In the genomic region with DNA sequence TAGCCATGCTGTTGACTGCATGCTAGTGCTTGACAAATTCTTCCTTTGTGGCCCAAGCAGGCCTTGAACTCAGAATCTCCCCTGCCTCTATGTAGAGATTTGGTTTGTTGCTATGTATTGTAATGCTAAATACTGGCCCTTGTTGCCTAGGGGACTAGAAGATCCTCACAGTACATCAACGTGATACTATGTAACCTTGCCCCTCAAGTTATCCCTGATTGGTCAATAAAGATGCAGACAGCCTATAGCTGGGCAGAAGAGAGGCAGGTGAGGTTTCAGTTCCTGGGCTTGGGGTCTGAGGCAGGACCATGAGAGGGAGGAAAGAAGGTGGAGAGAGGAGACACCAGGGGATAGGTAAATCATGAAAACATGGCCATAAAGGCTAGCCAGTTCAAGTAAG, we compare ENCODE assay signal across 17 mouse cellular contexts. TPM values are rescaled to one million over a fixed set of nuclear protein-coding genes. Genes with fewer than 3 reads are reported as not detected.
A peak's percentile ranks its signal among the peaks of the same experiment; 100 is the strongest.
DNase-seq lines count a peak whose midpoint lies in the region; ATAC-seq and TF ChIP-seq lines count a peak whose summit lies in the region.
"Had no signal": no experiment of that assay in that cellular context is flagged by ENCODE, and none has a peak within 500 bp of the region (broad histone marks: within the 10 kb centered on the region; RNA-seq: fewer than 3 reads in every experiment).

No protein-coding gene starts in this region.

- H3K9ac ChIP-seq in forebrain, postnatal 0 days, result no peak overlapping the region
- no peak overlapping the region for H3K9ac ChIP-seq in liver, embryonic 12.5 days
- H3K9ac ChIP-seq in ES-Bruce4 (ENCODE audit: low read depth, poor library complexity, severe bottlenecking), result no peak overlapping the region
- H3K9ac ChIP-seq in lung, postnatal 0 days (replicated peaks; ENCODE audit: low read depth), result no peak overlapping the region

- WGBS in forebrain, postnatal 0 days, result 11% methylated on average over 1 of the region's 1 CpGs
- 15% methylated on average over 1 of the region's 1 CpGs for WGBS in forebrain, embryonic 10.5 days
- WGBS in liver, embryonic 12.5 days (ENCODE audit: insufficient replicate concordance), result 35% methylated on average over 1 of the region's 1 CpGs
- 42% methylated on average over 1 of the region's 1 CpGs for whole genome bisulfite sequencing in lung, postnatal 0 days

- H3K4me2 ChIP-seq in forebrain, postnatal 0 days (ENCODE audit: low read depth), result no peak overlapping the region
- H3K4me2 ChIP-seq in liver, embryonic 12.5 days, result 0 out of 2 replicates have a peak overlapping the region, but pooled peaks have one; percentile 99
- no peak overlapping the region for H3K4me2 ChIP-seq in lung, postnatal 0 days (replicated peaks; ENCODE audit: low read depth, low read length)

- no peak for TF ChIP-seq CTCF in forebrain, postnatal 0 days (IDR thresholded peaks at IDR 0.05; ENCODE audit: low read depth)
- TF ChIP-seq CTCF in ES-Bruce4 (IDR thresholded peaks at IDR 0.05; ENCODE audit: low read depth, low read length), result no peak
- no peak for TF ChIP-seq CTCF in lung, postnatal 0 days (IDR thresholded peaks at IDR 0.05)

- H3K27me3 ChIP-seq in forebrain, postnatal 0 days (ENCODE audit: insufficient read depth, low read length), result no peaks in the 10 kb centered on the region
- H3K27me3 ChIP-seq in forebrain, embryonic 10.5 days (ENCODE audit: poor library complexity, severe bottlenecking), result no peaks in the 10 kb centered on the region
- no peaks in the 10 kb centered on the region for H3K27me3 ChIP-seq in liver, embryonic 12.5 days (replicated peaks)
- H3K27me3 ChIP-seq in ES-Bruce4 (ENCODE audit: control insufficient read depth, insufficient read depth, low read length, poor library complexity, severe bottlenecking), result no peaks in the 10 kb centered on the region
- H3K27me3 ChIP-seq in lung, postnatal 0 days (replicated peaks; ENCODE audit: insufficient read depth, low read length), result no peaks in the 10 kb centered on the region
- H3K27me3 ChIP-seq: lung, embryonic 15.5 days; midbrain, embryonic 12.5 days had no signal

- no peak for TF ChIP-seq POLR2A in ES-Bruce4 (IDR thresholded peaks at IDR 0.05; ENCODE audit: insufficient read depth, low read length)

- H3K4me3 ChIP-seq in forebrain, postnatal 0 days (ENCODE audit: low read depth, low read length), result no peak overlapping the region
- no peak overlapping the region for H3K4me3 ChIP-seq in forebrain, embryonic 10.5 days
- H3K4me3 ChIP-seq in liver, embryonic 12.5 days, result no peak overlapping the region
- no peak overlapping the region for H3K4me3 ChIP-seq in ES-Bruce4 (ENCODE audit: low read depth, low read length)
- no peak overlapping the region for H3K4me3 ChIP-seq in lung, postnatal 0 days (ENCODE audit: low read depth, low read length)

- peaks cover 17% of the 10 kb centered on the region; the same call in 1 of the 2 replicates for H3K4me1 ChIP-seq in forebrain, postnatal 0 days (ENCODE audit: insufficient read depth)
- H3K4me1 ChIP-seq in forebrain, embryonic 10.5 days, result peaks cover 46% of the 10 kb centered on the region
- H3K4me1 ChIP-seq in liver, embryonic 12.5 days, result peaks cover 44% of the 10 kb centered on the region
- H3K4me1 ChIP-seq in ES-Bruce4 (ENCODE audit: control insufficient read depth, insufficient read depth, low read length), result peaks cover 2% of the 10 kb centered on the region
- H3K4me1 ChIP-seq in lung, postnatal 0 days (ENCODE audit: insufficient read depth, low read depth, low read length), result peaks cover 4% of the 10 kb centered on the region; the same call in 1 of the 2 replicates

- H3K27ac ChIP-seq in forebrain, postnatal 0 days (ENCODE audit: low read depth, low read length), result 0 out of 2 replicates have a peak overlapping the region, but pooled peaks have one; percentile 99
- no peak overlapping the region for H3K27ac ChIP-seq in forebrain, embryonic 10.5 days
- H3K27ac ChIP-seq in liver, embryonic 12.5 days, result no peak overlapping the region
- peak overlapping the region; percentile 69; the same call in 1 of the 2 replicates for H3K27ac ChIP-seq in ES-Bruce4 (ENCODE audit: insufficient read depth, low read length)
- H3K27ac ChIP-seq in lung, postnatal 0 days (ENCODE audit: low read length), result no peak overlapping the region
- H3K27ac ChIP-seq: heart, embryonic 10.5 days; macrophage had no signal

- no peak for ATAC-seq in forebrain, postnatal 0 days
- ATAC-seq in liver, embryonic 12.5 days, result no peak
- no peak for ATAC-seq in lung, postnatal 0 days
- ATAC-seq: inflammation-experienced regulatory T-cells, adult 6 months had no signal

- H3K36me3 ChIP-seq in forebrain, postnatal 0 days (ENCODE audit: insufficient read depth), result no peaks in the 10 kb centered on the region
- 0 out of 2 replicates have a peak, but pooled peaks cover 1% of the 10 kb centered on the region for H3K36me3 ChIP-seq in forebrain, embryonic 10.5 days (replicated peaks)
- no peaks in the 10 kb centered on the region for H3K36me3 ChIP-seq in liver, embryonic 12.5 days
- H3K36me3 ChIP-seq in ES-Bruce4 (ENCODE audit: control insufficient read depth, insufficient read depth, low read length, poor library complexity, severe bottlenecking), result no peaks in the 10 kb centered on the region
- no peaks in the 10 kb centered on the region for H3K36me3 ChIP-seq in lung, postnatal 0 days (ENCODE audit: insufficient read depth, low read length)
- H3K36me3 ChIP-seq: heart, embryonic 10.5 days; lung, embryonic 15.5 days; midbrain, embryonic 12.5 days had no signal

- no peaks in the 10 kb centered on the region for H3K9me3 ChIP-seq in forebrain, postnatal 0 days (ENCODE audit: low read length)
- H3K9me3 ChIP-seq in forebrain, embryonic 10.5 days, result no peaks in the 10 kb centered on the region
- H3K9me3 ChIP-seq in liver, embryonic 12.5 days (replicated peaks), result no peaks in the 10 kb centered on the region
- no peaks in the 10 kb centered on the region for H3K9me3 ChIP-seq in ES-Bruce4 (replicated peaks; ENCODE audit: control insufficient read depth, insufficient read depth, low read length, poor library complexity, severe bottlenecking)
- H3K9me3 ChIP-seq in lung, postnatal 0 days (ENCODE audit: low read length), result no peaks in the 10 kb centered on the region
- H3K9me3 ChIP-seq: heart, embryonic 10.5 days; lung, embryonic 15.5 days; midbrain, embryonic 12.5 days had no signal

- no peak for DNase-seq in forebrain, postnatal 0 days
- no peak for DNase-seq in forebrain, embryonic 10.5 days (ENCODE audit: extremely low spot score, low spot score)
- no peak for DNase-seq in liver
- peak; percentile 54 for DNase-seq in ZHBTc4 (ENCODE audit: low read depth, low spot score)
- no peak for DNase-seq in lung, postnatal 0 days (ENCODE audit: low spot score)
- no peak for DNase-seq in kidney, adult 18-20 months
- DNase-seq: adrenal gland, postnatal 10 days; kidney, adult 8-10 months; kidney, postnatal 25 days; thymus, adult 2 months had no signal

- TF ChIP-seq EP300 in ES-Bruce4 (IDR thresholded peaks at IDR 0.05; ENCODE audit: insufficient read depth, low read depth, low read length), result no peak
- TF ChIP-seq EP300 in lung, postnatal 0 days (IDR thresholded peaks at IDR 0.05), result no peak

RNA-seq across cellular contexts. Expression of a gene that starts 1.8 kb away (rescaled TPM):
- 123 and 164 TPM in 2 replicates for total RNA-seq in forebrain, postnatal 0 days (2014; rRNA removed)
- polyA plus RNA-seq in forebrain, postnatal 0 days (2015; fragmentation: Nextera tagmentation; extraction: Ambion mirVana), result 57.4 and 70.1 TPM in 2 replicates
- 19.5 TPM in 2 replicates for polyA plus RNA-seq in forebrain, embryonic 10.5 days (2016; fragmentation: Nextera tagmentation; extraction: Ambion mirVana)
- polyA plus RNA-seq in liver, embryonic 12.5 days (2016; fragmentation: Nextera tagmentation; extraction: Ambion mirVana), result 11.2 and 12.0 TPM in 2 replicates
- 18.4 and 20.2 TPM in 2 replicates for polyA plus RNA-seq in ES-Bruce4 (2011; ENCODE audit: insufficient read depth, insufficient read length, low read depth, missing spikeins)
- 17.5 and 17.7 TPM in 2 replicates for polyA plus RNA-seq in lung, postnatal 0 days (2015; fragmentation: Nextera tagmentation; extraction: Ambion mirVana)

Comparison
In these comparisons a context has a peak if more than half of its experiments do, and no peak if none do; other contexts are left out.
1. H3K27ac ChIP-seq: peak in forebrain, postnatal 0 days (single experiment) and ES-Bruce4 (single experiment); none in forebrain, embryonic 10.5 days (single experiment), liver, embryonic 12.5 days (single experiment) and lung, postnatal 0 days (single experiment).